Mouse (Mus musculus) naive thymus-derived CD4-positive, alpha-beta T cell, adult 2 months (primary cell): ENCODE results near the gene Asb1.
A peak's percentile ranks its signal among the peaks of the same experiment; 100 is the strongest.

Source experiments
- DNase-seq: peaks from one replicate; pipeline ENCODE4 v3.0.0-alpha.2; 2011; ENCODE audit warnings: low read depth

Asb1 gene

GRCm38 (mm10) chr1:91540271-91540826 is at the start of gene Asb1:
Asb1 (plus strand) TSS chr1:91540544.
- DNase-seq: peak; percentile 93

- no peak for DNase-seq
These were observed 47.6 kb upstream of the Asb1 start for GRCm38 (mm10) chr1:91492740-91493139.

GRCm38 (mm10) chr1:91493938-91494337 is 46.4 kb upstream of the Asb1 start:
- no peak for DNase-seq

- DNase-seq: peak; percentile 91
These were observed 45.7 kb upstream of the Asb1 start, which contains the start of gene Traf3ip1 for GRCm38 (mm10) chr1:91494457-91495140. Traf3ip1 (plus strand) TSS chr1:91494647.

GRCm38 (mm10) chr1:91495321-91495720 is 45.0 kb upstream of the Asb1 start:
- DNase-seq: no peak

- no peak for DNase-seq
These were observed 41.8 kb upstream of the Asb1 start for GRCm38 (mm10) chr1:91498579-91498978.

GRCm38 (mm10) chr1:91504615-91505014 is 35.7 kb upstream of the Asb1 start:
- DNase-seq: no peak

GRCm38 (mm10) chr1:91514916-91515315 is 25.4 kb upstream of the Asb1 start:
- DNase-seq: no peak

- no peak for DNase-seq
These were observed 24.7 kb upstream of the Asb1 start for GRCm38 (mm10) chr1:91515642-91516041.

GRCm38 (mm10) chr1:91523759-91524158 is 16.6 kb upstream of the Asb1 start:
- DNase-seq: peak; percentile 77

GRCm38 (mm10) chr1:91525838-91526237 is 14.5 kb upstream of the Asb1 start:
- no peak for DNase-seq

- no peak for DNase-seq
These were observed 10.2 kb upstream of the Asb1 start for GRCm38 (mm10) chr1:91530166-91530565.

GRCm38 (mm10) chr1:91532243-91532642 is 8.1 kb upstream of the Asb1 start:
- DNase-seq: no peak

GRCm38 (mm10) chr1:91532892-91533291 is 7.5 kb upstream of the Asb1 start:
- DNase-seq: no peak

GRCm38 (mm10) chr1:91533483-91533882 is 6.9 kb upstream of the Asb1 start:
- DNase-seq: no peak

GRCm38 (mm10) chr1:91533961-91534723 is 6.2 kb upstream of the Asb1 start:
- no peak for DNase-seq

GRCm38 (mm10) chr1:91537786-91538569 is 2.4 kb upstream of the Asb1 start:
- DNase-seq: peak; percentile 10

GRCm38 (mm10) chr1:91538570-91538929 is 1.8 kb upstream of the Asb1 start:
- peak; percentile 11 for DNase-seq

- DNase-seq: no peak
These were observed 1.1 kb upstream of the Asb1 start for GRCm38 (mm10) chr1:91539246-91539645.

- DNase-seq: no peak
These were observed 557 bp upstream of the Asb1 start for GRCm38 (mm10) chr1:91539704-91540270.

- DNase-seq: peak; percentile 6
These were observed 773 bp downstream of the Asb1 start for GRCm38 (mm10) chr1:91541042-91541592.

- no peak for DNase-seq
These were observed 3.6 kb downstream of the Asb1 start for GRCm38 (mm10) chr1:91543974-91544373.
